Mouse (Mus musculus): ENCODE measurements at regions not wholly inside any gene's neighbourhood (a gene's known extent, or its start where the extent isn't known, plus 50 kb on each side); places are given as distances from the start of the nearest gene placed in this dataset.
A peak's percentile ranks its signal among the peaks of the same experiment; 100 is the strongest.
"Not testable (repeated sequence)": the region's sequence is repeated elsewhere in the genome, so short reads cannot be mapped to it uniquely, and the experiment has no call there.

DNA sequence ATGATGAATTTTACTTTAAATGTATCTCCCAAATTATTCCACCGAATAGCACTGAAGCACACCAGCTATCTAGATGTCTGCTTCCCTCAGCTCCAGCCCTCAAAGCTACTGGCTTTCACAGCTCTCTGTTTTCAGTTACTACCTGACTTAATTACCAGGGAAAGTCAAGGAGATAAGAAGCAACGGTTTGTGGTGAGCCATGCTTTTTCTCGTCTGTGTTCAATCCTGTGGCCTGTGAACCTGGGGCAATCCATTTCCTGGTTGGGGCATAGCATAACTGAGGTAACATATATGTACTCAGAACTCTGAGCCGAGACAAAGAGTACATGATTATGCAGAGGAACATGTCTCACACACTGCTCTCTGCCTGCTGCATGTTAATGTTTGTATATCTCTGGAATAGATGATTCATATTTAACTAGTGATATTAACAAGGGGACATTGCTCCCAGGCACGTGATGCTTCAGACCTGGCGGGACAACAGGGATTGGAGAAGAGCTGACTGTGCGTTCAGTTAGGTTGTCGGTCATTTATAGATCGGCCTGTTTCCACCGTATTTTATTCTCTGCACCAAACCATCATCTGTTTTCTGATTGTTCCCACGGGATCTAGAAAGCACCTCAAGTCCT is 453.3 kb downstream of the Dad1 start:
- no peak for DNase-seq

DNA sequence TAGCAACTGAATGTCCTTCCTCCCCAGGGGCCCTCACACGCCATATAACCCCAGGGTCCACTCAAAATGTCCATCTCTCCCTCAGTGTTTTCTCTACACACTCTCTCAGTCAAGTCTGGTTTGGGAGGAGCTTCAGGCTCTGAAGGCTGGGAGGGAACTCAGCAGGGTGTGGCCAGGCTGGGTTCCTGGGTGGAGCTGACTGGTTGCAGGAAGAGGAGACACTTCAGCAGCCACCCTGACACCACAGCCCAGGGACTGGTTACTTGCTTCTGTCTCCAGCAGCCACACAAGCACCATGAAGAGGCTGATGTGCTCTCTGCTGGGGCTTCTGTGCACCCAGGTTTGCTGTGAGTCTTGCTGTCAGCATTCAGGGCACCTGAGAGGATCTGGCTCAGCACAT is 458.7 kb downstream of the Dad1 start:
- DNase-seq: not testable (repeated sequence)

DNA sequence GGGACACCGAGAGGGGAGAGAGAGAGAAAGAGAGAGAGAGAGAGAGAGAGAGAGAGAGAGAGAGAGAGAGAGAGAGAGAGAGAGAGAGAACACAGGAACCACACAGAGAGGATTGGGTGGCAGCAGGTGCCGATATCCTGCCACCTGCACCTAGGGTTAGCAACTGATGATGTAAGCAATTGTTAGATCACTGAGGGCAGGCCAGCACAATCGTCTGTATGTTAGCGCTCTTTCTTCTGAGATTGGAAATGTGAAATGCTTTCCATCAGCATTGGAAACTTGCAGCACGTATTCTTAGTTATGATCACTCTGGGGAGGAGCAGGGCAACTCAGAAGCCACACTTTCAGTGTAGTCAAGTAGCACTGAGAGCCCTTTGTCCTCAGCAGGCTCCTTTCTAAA is 459.4 kb downstream of the Dad1 start:
- no peak for DNase-seq

DNA sequence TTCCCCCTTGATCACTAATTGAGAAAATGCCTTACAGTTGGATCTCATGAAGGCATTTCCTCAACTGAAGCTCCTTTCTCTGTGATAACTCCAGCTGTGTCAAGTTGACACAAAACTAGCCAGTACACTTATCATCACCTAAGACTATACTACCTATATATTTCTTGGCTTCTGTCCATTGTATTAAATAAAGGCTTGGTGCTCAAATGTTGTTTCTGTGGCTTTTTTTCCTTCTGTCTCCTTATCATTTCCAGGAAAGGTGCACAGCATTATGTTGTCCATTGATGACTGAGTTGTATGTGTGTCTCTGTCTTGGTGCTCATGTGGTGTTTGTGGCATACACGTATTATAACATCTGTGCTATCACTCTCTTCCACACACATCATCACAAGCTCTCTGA is 461.5 kb downstream of the Dad1 start:
- DNase-seq: not testable (repeated sequence)

DNA sequence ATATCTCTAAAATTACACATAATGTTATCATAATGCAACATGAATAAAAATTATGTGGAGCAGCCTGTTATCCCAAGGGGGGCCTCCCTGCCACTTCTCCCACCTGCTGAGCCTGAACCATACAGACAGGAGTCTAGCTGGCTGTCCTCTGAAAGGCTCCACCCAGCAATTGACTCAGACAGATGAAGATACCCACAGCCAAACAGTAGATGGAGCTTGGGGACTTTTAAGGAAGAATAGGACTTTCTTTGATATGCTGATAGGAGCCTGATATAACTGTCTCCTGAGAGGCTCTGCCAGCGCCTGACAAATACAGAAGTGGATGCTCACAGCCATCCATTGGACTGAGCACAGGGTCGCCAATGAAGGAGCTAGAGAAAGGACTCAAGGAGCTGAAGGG is 468.4 kb downstream of the Dad1 start:
- not testable (repeated sequence) for DNase-seq

DNA sequence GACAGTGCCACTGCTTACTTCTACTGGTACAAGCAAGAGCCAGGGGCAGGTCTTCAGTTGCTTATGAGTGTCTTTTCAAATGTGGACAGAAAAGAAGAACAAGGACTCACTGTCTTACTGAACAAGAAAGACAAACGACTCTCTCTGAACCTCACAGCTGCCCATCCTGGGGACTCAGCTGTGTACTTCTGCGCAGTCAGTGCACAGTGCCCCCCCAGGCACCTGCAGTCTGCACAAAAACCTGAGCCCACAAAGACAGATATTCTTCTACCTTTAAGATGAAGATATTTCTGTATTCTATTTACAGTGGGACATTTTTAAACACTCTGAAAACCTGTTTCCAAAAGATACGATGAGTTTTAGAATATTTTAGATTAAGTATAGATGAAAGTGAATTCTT is 476.5 kb downstream of the Dad1 start:
- no peak for DNase-seq

DNA sequence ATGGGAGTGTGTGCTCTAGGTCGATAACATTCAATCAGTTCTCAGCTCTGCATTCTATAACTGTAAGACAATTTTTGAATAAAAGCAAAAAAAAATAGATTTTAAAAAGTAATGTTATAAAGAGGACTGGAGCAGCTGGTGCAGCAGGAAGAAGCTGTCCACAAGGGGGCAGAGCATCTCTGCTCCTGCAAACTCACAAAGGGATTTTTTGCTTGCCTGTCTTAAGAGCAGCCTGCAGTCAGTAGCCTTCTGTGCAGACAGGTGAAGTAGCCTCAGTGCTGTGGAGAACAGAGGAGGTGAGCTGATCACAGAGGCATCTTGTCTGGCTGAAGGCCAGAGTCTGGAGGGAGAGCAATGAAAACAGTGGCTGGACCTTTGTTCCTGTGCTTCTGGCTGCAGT is 477.2 kb downstream of the Dad1 start:
- peak; percentile 63 for DNase-seq

DNA sequence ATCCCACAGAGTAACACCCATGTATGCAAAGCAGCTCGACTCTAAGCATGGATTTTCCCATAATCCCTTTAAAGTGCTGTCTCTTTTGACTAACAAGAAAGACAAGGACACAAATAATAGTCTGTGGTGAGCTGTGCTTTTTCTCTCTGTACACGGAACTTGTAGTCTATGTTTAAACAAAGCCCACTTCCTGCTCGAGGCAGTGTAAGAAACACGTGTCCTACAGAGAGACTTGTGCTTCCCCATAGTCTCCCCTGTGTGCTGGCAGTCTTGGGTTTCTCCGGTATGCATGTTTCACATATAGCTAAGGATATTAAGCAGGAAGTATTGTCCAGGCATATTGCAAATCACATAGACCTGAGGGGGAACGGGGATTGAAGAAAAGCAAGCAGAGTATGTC is 487.4 kb downstream of the Dad1 start:
- not testable (repeated sequence) for DNase-seq

DNA sequence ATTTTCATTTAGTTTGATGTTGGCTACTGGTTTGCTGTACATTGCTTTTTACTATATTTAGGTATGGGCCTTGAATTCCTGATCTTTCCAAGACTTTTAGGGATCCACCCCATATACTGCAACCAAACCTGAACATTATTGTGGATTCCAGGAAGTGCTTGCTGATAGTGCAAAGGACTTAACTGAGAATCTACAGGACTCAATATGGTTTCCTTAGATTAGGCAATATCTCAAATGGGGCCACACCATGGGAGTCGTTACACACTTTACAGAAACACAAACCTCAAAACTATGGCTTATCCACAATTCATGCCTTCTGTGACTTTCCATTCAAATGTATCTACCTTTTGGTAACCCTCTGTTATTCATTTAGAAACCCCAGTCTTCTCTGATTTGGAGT is 488.0 kb downstream of the Dad1 start:
- DNase-seq: not testable (repeated sequence)

DNA sequence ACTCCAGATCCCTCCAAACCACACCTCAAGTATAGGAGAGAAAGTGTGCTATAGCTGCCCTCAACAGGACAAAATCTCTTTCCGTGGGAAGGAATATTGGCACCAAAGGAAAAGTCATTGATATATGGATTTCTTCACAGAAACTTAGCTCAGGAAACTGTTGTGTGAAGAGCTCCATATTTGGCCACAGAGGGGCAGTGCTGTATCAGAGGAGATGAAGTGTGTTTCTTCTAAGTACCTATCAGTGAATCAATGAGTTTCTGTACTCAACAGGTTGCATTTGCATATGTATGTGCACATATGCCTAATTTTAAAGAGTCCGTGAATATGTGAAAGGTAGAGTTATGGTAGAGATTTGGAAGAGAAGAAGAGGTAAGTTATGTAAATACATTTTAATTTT is 493.3 kb downstream of the Dad1 start:
- DNase-seq: not testable (repeated sequence)

DNA sequence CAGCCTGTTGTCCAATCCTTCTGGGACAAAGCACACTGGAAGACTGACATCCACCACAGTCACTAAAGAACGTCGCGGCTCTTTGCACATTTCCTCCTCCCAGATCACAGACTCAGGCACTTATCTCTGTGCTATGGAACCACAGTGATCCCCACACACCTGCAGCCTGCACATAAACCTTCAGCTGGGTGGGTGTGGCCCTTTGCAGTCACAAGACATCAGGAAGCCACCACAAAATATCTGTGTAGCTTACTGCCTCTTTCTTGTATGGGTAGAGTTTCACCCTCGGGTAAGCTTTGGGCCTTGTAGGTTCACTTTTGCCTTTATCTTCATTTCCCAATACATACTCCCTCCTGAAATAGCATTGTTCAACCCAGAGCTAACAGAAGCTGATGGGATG is 496.1 kb downstream of the Dad1 start:
- DNase-seq: not testable (repeated sequence)

DNA sequence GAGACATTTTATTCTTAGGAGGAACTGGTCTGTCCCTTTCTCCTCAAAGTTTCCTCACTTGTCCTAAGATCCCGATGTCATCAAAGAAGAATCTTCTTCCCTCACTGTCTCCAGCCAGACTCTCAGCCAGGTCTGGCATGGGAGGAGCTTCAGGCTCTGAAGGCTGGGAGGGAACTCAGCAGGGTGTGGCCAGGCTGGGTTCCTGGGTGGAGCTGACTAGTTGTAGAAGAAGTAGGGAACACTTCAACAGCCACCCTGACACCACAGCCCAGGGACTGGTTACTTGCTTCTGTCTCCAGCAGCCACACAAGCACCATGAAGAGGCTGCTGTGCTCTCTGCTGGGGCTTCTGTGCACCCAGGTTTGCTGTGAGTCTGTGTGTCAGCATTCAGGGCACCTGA is 496.8 kb downstream of the Dad1 start:
- not testable (repeated sequence) for DNase-seq

DNA sequence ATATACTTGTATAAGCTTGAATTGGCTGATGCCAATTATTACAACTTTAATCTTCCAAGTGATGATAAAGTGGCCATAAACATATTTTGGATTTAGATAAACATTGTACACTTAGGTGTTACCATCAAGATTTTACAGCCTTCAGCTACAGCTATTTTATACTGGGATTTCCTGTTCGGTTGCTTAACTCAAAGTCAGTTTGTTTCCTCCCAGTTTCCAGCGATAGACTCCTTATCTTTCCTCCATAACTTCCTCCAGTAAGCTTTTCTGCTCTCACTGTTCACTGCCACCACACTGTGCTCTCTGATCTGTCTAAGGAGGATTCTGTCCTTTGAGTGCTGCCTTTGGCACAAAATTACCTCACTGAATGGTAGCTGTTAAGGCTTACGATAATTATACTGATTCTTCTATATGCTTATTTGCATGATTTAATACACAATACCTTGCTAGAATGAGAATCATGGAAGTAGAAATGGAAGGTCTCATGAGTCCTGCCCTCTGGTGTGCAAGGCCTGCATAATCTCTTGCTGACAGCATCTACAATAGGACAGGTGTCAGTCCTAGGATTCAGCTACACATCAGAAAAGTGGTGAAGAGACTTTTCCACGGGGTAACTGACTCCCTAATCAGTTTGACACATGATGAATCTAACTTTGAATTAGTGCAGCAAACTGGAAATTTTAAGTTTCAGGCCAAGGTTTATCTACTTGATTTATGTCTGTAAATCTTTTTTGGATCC is 503.0 kb downstream of the Dad1 start:
- no peak for DNase-seq

DNA sequence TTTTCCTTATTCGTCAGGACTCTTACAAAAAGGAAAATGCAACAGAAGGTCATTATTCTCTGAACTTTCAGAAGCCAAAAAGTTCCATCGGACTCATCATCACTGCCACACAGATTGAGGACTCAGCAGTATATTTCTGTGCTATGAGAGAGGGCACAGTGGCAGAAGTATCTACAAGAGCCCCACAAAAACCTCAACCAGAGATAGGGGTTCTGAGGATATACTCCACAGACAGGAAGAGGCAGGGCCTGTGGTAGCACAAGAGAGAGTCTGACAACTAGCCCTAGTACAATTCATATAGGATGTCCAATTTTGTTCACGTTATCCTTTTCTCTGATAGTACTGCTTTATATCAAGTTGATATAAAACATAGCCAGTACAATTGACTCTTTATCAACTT is 510.4 kb downstream of the Dad1 start:
- not testable (repeated sequence) for DNase-seq

DNA sequence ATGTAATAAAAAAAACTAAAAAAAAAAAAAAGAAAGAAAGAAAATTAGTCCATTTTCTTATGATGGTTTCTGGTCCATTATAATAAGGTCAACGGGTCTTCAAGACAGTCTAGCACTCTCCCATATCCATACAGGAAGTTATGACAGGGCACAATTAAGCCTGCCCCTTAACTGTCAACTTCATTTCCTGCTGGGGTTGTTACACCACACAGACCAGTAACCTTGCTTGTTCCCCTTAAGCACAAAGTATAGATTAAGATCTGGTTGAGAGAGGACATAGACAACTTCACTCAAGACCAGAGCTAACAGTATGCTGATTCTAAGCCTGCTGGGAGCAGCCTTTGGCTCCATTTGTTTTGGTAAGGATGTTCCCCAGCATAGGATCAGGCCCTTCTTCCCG is 511.0 kb downstream of the Dad1 start:
- DNase-seq: not testable (repeated sequence)

DNA sequence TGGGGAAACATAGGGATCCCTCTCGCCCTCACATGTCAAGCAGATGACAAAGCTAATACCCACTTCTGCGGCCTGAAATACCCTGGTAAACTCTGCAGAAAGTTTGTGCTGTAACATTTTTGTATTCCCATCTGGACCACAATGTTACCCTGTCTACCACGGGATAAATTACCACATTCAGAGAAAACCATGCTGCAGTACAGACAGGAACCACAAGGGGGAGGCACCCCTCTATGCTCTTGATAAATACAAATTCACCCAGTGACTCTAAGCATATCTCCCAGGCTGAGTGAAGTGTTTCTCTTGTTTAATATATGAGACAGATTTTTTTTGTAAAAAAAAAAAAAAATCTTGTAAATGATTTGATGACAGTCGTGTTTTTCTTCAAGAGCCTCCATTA is 512.7 kb downstream of the Dad1 start:
- peak; percentile 49 for DNase-seq

DNA sequence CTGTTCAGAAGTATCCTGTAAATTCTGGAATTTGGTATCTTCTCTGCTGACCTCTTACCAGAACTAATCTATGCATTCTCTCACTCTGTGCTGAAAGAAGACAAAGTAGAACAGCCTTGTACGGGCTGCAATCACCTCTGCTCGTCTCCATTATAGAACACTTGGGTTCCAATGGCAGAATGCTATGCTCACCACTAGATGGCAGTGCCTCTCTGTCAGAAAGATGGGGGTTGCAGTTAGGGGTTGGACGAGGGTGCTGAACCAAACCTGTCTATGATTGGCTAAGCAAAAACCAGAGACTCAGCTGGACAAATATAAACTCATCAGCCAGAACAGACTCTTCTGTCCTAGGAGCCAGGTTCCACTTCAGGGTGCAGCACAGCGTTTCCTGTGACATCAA is 515.9 kb downstream of the Dad1 start:
- DNase-seq: peak; percentile 3

DNA sequence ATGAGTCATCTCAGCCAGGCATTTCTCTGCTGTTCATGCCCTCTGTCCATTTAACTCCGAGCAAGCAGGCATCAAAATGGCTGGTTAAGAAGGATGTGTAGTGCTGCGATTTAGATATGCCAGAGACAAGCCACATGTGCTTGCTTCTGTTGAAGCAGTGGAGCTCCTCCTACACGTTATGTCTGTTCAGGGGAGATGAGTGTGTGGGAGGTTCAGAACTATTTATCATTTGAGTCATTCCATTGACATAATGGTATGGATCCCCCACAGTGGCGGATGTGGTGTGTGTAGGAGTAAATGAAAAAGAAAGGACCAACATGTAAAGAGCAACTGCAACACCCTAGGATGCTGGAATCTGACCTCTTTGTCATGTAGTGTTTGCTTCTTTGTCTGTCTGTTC is 517.6 kb downstream of the Dad1 start:
- DNase-seq: not testable (repeated sequence)

DNA sequence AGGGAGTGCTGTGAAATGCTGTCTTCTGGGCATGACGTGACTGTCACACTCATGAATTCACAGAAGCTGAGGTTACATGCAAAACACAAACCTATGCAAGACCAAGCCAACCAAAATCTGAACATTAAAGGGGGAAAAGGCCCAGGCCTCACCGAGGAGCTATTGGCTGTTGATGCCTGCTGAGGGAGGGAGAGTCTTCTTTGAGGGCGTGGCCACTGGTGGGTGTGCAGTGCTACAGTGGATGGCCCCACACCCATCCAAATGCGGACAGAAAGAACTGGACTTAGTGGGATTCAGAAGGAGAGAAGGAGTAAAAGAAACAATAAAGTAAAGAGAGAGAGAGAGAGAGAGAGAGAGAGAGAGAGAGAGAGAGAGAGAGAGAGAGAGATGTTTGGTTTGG is 522.3 kb downstream of the Dad1 start:
- DNase-seq: not testable (repeated sequence)

DNA sequence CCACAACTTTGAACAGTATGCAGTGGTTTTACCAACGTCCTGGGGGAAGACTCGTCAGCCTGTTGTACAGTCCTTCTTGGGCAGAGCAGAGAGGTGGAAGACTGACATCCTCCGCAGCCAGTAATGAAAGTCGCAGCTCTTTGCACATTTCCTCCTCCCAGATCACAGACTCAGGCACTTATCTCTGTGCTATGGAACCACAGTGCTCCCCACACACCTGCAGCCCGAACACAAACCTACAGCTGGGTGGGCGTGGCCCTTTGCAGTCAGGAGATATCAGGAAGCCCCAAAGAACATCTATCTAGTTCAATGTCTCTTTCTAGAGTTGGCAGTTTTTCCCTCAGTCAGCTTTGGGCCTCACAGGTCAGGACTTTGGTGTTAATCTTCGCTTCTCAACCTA is 524.0 kb downstream of the Dad1 start:
- DNase-seq: not testable (repeated sequence)

DNA sequence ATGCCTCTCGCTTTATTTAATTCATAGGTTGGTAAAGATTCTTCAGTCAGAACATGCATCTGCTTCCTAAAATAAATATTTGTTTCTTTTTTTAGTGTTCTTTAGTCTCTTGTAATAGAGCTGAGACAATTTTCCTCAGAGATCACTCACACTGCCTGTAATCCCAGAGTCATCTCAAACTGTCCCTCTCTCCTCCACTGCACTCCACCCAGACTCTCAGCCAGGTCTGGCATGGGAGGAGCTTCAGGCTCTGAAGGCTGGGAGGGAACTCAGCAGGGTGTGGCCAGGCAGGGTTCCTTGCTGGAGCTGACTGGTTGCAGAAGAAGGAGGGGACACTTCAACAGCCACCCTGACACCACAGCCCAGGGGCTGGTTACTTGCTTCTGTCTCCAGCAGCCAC is 524.8 kb downstream of the Dad1 start:
- DNase-seq: not testable (repeated sequence)

DNA sequence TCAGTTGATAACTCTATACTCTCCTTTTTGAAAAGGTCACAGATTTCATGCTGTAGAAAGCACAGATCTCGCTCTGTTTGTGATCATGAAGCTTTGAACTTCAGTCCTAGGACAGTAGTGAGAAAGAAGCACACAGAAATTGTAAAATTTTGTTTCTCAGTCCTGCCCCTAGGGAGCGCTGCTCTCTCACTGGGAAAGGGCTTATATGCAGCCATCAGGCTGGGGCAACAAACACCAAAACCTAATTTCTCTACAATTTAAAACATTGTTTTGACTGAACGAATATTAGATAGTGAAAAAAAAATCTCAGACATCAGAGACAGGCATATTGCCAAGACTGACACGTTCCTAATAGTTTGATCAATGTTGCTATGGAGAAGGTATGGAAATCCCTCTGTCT is 527.0 kb downstream of the Dad1 start:
- not testable (repeated sequence) for DNase-seq

DNA sequence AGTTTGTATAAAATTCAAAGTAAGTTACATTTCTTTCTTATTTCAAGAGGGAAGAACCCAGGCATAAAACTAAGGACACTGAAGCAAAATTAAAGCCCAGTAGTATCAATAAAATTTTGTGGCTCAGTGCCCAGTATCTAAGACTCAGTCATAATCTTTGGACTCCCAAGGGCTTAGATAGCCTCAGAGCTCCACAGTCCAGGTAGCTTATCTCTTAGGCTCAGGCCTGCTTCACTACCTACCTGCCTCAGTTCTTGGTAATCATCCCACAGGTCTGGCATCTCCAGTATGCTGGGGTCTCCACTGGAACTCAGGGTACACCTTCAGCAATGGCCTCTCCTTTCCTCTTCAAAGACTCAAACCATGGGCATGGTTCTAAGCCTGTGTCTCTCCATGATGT is 530.3 kb downstream of the Dad1 start:
- not testable (repeated sequence) for DNase-seq

DNA sequence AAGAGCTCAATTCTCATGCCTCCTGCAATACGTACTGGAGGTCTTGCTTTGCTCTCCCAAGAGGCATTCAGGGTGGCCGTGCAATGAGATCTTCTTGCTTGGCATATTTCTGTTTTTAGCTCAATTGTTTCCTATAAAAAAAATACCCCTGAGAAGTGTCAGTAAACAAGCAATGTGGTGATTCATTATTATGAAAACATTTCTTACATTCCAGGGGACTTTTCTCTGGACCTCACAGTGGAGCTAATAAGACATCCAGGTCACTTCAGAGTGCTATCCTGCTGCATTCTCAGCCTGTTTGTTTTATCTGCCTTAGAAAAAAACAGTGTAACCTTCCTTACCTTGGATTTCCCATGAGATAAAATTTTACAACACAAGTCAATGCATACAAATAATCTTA is 532.0 kb downstream of the Dad1 start:
- DNase-seq: not testable (repeated sequence)
